20 mouse cellular contexts compared by ENCODE assay signal in genomic region chr11:53539002-53539491, GRCm38 (mm10). TPM values are rescaled to one million over a fixed set of nuclear protein-coding genes. Genes with fewer than 3 reads are reported as not detected.
A peak's percentile ranks its signal among the peaks of the same experiment; 100 is the strongest.
DNase-seq lines count a peak whose midpoint lies in the region; ATAC-seq and TF ChIP-seq lines count a peak whose summit lies in the region.
"Had no signal": no experiment of that assay in that cellular context is flagged by ENCODE, and none has a peak within 500 bp of the region (broad histone marks: within the 10 kb centered on the region; RNA-seq: fewer than 3 reads in every experiment).

No protein-coding gene starts in this region.

- peak; percentile 78 for DNase-seq in cerebellum, adult 11-12 months
- DNase-seq in cerebellum, adult 11 months = no peak
- peak; percentile 16 for DNase-seq in kidney, postnatal 0 days (ENCODE audit: low spot score)
- DNase-seq in kidney, postnatal 25 days = no peak
- DNase-seq in Muller cell, postnatal 12 days (ENCODE audit: inconsistent ontology term) = peak; percentile 88
- peak; percentile 59 to 62 for DNase-seq in cerebellum, postnatal 36 days
- no peak for DNase-seq in urinary bladder, postnatal 10 days (ENCODE audit: low spot score)
- DNase-seq in layer of hippocampus, postnatal 14 days (ENCODE audit: low spot score in 2 of 2) = no peak
- DNase-seq: embryo, embryonic 11 days; kidney, adult 9 months; lung, adult 2 months had no signal

- H3K27me3 ChIP-seq in kidney, postnatal 0 days (ENCODE audit: insufficient read depth, low read length) = no peaks in the 10 kb centered on the region
- H3K27me3 ChIP-seq: megakaryocyte, embryonic 14.5 days; neural tube, embryonic 13.5 days had no signal

- H3K9me3 ChIP-seq in kidney, postnatal 0 days (replicated peaks; ENCODE audit: low read length) = no peaks in the 10 kb centered on the region
- H3K9me3 ChIP-seq: megakaryocyte, embryonic 14.5 days; neural tube, embryonic 13.5 days had no signal

- peak; percentile 68; the same call in 1 of the 2 replicates for ATAC-seq in kidney, postnatal 0 days (replicated peaks; ENCODE audit: low FRiP score, low read depth)

- H3K4me1 ChIP-seq in kidney, postnatal 0 days (replicated peaks; ENCODE audit: insufficient read depth, low read length) = no peaks in the 10 kb centered on the region
- H3K4me1 ChIP-seq: neural tube, embryonic 13.5 days had no signal

- peaks cover 35% of the 10 kb centered on the region for H3K36me3 ChIP-seq in kidney, postnatal 0 days (ENCODE audit: insufficient read depth, low read length)

- H3K9ac ChIP-seq in kidney, postnatal 0 days (ENCODE audit: low read depth, low read length) = no peak overlapping the region
- H3K9ac ChIP-seq: neural tube, embryonic 13.5 days had no signal

- TF ChIP-seq CTCF in kidney, postnatal 0 days (IDR thresholded peaks at IDR 0.05; ENCODE audit: low read depth) = no peak

- 43% methylated on average over 15 of the region's 15 CpGs for WGBS in kidney, postnatal 0 days

- no peak overlapping the region for H3K4me2 ChIP-seq in kidney, postnatal 0 days (ENCODE audit: low read length)
- H3K4me2 ChIP-seq: neural tube, embryonic 13.5 days had no signal

- H3K27ac ChIP-seq in kidney, postnatal 0 days = no peak overlapping the region
- H3K27ac ChIP-seq: heart, adult 2 months; neural tube, embryonic 13.5 days had no signal

- H3K4me3 ChIP-seq in kidney, postnatal 0 days (replicated peaks; ENCODE audit: low read depth, low read length) = no peak overlapping the region
- H3K4me3 ChIP-seq: heart, adult 2 months; megakaryocyte, embryonic 14.5 days; neural tube, embryonic 13.5 days had no signal

RNA-seq across cellular contexts. Expression of gene Sept8, which starts 20.0 kb away (rescaled TPM):
- polyA plus RNA-seq in kidney, postnatal 0 days (2015; fragmentation: Nextera tagmentation; extraction: Ambion mirVana) = 13.1 and 15.7 TPM in 2 replicates
- 100 to 1,000 TPM; 206 to 209 TPM for total RNA-seq in layer of hippocampus, postnatal 14 days (2021)

RNA-seq across cellular contexts. Expression of gene Kif3a, which starts 28.1 kb away (rescaled TPM):
- 50.6 and 54.6 TPM in 2 replicates for polyA plus RNA-seq in kidney, postnatal 0 days (2015; fragmentation: Nextera tagmentation; extraction: Ambion mirVana)
- 100 to 1,000 TPM; 140 to 149 TPM for total RNA-seq in layer of hippocampus, postnatal 14 days (2021)

RNA-seq across cellular contexts. Expression of gene Sowaha, which starts 59.0 kb away (rescaled TPM):
- polyA plus RNA-seq in kidney, postnatal 0 days (2015; fragmentation: Nextera tagmentation; extraction: Ambion mirVana) = 0.26 and 0.39 TPM in 2 replicates
- total RNA-seq in layer of hippocampus, postnatal 14 days (2021) = 100 to 1,000 TPM; 106 to 108 TPM
- total RNA-seq: hematopoietic stem cell, adult 5-6 weeks had no signal

RNA-seq across cellular contexts. Expression of gene Gm9945, which starts 59.1 kb away (rescaled TPM):
- polyA plus RNA-seq in kidney, postnatal 0 days (2015; fragmentation: Nextera tagmentation; extraction: Ambion mirVana) = not detected in 2 replicates
- 1 to 10 TPM; 2.4 to 2.5 TPM for total RNA-seq in layer of hippocampus, postnatal 14 days (2021)
- total RNA-seq: ES-E14; gastrocnemius, adult 18-20 months; heart, adult 2 months; hematopoietic stem cell, adult 5-6 weeks had no signal
- polyA plus RNA-seq: brain, embryonic 14.5 days; heart, adult 2 months; limb, embryonic 11.5 days; lung, adult 2 months; neural tube, embryonic 13.5 days; thymus, postnatal 0 days had no signal

Comparison
In these comparisons a context has a peak if more than half of its experiments do, and no peak if none do; other contexts are left out.
1. DNase-seq: peak in cerebellum, adult 11-12 months (single experiment), kidney, postnatal 0 days (single experiment), Muller cell, postnatal 12 days (single experiment) and cerebellum, postnatal 36 days (2 of 2); none in cerebellum, adult 11 months (single experiment), kidney, postnatal 25 days (0 of 2), urinary bladder, postnatal 10 days (single experiment) and layer of hippocampus, postnatal 14 days (0 of 2).